Mouse (Mus musculus) monocyte, adult 2 months (primary cell): Measurements from ENCODE around the gene Melk.

Experiments used
- DNase-seq, 2 experiments: peaks; one replicate each; pipeline ENCODE4 v3.0.0; 2022; ENCODE audit warnings: low spot score in 2 of 2, low read depth in 1 of 2

The Melk gene

DNA sequence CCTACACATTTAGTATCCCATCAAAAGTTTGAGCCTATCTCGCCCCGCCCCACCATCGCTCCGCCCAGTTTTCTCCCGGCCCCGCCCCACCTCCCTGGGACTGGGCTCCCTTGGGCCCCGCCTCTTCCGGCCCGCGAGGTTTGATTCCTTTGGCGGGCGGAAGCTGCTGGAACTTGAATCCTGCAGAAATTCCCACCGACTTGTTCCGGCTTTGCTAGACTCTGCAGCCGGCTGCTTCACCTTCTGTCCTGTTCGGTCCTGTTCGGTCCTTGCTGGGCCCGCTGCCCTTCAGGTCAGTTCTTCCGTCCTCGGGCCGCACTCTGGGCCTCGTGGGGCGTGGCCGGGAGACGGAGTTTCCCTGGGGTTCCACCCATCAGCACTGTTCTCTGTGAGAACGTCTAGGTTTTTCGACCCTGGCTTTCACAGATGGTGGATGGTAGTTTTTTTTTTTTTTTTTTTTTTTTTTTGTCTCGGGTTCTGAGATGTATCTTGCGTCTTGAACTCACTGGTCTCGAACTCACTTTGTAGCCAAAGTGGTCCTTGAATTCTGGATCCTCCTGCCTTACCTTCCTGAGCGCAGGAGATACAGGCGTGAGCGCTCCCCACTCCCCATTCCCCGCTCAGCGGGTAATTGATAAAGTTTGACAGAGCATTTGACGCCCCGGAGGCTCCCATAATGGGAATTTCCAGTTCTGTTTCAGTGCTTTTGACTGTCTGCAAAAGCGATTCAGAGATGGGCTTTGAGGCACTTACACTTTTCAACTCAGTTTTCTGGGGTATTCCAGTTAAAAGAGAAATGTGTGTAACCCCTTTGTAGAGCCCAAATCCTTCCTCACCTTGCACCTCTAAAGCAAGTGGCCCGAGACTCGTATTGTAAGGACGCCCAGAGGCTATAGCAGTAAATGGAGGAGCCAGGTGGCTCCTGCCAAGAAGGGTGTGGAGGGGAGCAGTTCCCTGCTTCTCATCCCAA lies at the start of gene Melk:
Gene Melk, plus strand, starts transcription at position 96 of the 970 bp plus-strand sequence.
- DNase-seq = peak; percentile 56 to 66

- DNase-seq = no peak
Observed at GRCm38 (mm10) chr4:44251521-44251920, 49.2 kb upstream of the Melk start.

GRCm38 (mm10) chr4:44251966-44252916 lies 48.4 kb upstream of the Melk start:
- DNase-seq = no peak

- DNase-seq = no peak
Observed at GRCm38 (mm10) chr4:44253191-44253590, 47.5 kb upstream of the Melk start.

- DNase-seq = no peak
Observed at GRCm38 (mm10) chr4:44254579-44254978, 46.1 kb upstream of the Melk start.

GRCm38 (mm10) chr4:44259126-44259525 lies 41.5 kb upstream of the Melk start:
- no peak for DNase-seq

GRCm38 (mm10) chr4:44260244-44260643 lies 40.4 kb upstream of the Melk start:
- DNase-seq = peak in 1 of 2 experiments; percentile 3

DNA sequence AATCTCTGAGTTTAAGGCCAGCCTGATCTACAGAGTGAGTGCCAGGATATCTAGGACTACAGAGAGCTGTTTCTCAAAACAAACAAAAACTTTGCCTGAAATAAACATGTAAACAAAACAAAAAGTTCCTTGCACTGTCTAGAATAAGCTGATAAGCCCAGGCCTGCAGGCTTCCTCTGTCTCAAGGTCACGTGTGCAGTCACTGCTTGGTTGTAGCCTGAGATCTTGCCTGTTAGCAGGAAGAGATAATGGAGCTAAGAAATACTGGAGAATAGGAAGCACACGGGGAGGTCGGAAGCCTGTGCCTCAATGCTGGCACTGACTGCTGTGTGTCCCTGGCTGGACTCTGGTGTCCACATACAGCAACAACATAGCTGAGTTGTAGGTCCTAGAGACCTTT lies 35.2 kb upstream of the Melk start:
- no peak for DNase-seq

DNA sequence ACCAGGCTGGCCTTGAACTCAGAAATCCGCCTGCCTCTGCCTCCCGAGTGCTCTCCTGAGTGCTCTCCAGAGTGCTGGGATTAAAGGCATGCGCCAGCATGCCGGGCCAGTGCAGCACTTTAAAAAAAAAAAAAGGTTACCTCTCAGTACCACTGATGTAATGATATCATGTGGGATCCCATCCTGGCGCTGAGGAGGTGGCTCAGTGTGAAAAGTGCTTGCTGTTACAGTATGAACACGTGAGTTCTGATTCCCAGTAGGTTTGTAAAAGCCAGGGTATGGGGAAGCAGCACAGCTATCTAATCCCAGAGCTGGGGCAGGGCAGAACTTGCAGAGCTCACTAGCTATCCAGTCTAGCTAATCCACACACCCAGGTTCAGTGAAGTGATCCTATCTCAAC lies 33.2 kb upstream of the Melk start:
- DNase-seq = no peak

- no peak for DNase-seq
Observed at GRCm38 (mm10) chr4:44269376-44269817, 31.3 kb upstream of the Melk start.

DNA sequence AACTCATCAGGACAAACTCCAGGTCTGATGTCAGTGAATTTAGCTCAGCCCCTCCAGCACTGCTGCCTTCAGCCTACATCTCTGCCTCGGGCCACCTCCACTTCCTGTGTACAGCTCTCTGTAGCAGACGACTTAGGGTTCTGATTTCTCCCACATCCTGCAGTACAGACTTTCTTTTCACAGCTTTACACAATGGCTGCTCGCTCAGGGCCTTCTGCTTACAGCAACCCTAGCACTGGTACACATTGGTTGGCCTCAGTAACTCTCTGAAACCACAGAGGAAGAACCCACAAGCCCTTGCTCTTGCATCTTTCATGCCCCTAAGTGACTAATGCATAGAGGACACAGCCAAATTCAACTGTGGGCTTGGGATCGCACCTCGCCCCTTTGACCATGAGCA lies 29.5 kb upstream of the Melk start:
- no peak for DNase-seq

DNA sequence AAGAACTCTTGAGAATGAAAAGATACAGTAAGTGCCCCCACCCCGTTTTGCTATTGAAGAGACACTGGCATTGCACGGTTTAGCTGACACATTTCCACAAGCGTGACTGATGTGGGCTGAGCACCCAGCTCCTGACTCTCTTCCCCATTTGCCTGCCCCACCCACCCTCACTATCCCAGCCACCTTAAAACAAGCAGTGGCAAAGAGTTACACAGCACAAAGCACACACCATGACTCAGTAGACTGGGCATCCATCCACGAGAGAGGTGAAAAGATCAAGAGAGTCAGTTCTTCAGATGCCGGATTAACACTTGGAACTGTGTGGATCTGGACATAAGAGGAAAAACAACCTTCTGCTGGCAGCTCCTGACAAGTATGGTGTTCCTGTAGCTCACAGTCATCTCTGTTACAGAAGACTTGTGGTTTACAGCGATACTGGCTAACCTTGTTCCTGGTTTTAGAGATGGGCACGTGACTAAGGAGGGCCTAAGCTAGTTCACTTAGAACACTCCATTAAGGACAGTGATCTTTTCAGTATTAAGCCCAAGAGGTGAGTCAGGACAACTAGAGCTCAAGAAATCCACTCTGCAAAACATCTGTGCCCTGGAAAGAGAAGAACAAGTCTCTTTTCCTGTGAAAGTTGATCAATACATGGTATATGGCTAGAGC lies 18.9 kb upstream of the Melk start:
- DNase-seq = no peak

- DNase-seq = no peak
Observed at GRCm38 (mm10) chr4:44292534-44292933, 8.1 kb upstream of the Melk start.

DNA sequence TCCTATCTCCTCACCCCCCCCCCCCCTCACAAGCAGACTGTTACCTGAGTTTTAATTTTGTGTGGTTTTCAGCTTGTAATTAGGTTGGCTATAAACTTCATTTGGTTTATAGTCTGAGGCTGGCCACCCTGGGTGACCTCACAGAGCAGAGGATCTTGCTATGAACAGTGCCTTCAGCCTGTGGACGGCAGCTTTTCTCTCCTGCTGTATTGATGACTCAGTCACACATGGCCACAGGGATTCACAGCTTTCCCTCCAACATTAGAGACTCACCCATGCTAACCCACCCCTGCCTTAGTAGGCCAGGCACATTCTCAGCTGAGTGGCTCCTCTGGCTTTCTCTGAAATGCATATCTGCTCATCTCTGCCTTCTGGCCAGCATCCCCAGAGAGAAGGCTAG lies 4.8 kb upstream of the Melk start:
- no peak for DNase-seq

DNA sequence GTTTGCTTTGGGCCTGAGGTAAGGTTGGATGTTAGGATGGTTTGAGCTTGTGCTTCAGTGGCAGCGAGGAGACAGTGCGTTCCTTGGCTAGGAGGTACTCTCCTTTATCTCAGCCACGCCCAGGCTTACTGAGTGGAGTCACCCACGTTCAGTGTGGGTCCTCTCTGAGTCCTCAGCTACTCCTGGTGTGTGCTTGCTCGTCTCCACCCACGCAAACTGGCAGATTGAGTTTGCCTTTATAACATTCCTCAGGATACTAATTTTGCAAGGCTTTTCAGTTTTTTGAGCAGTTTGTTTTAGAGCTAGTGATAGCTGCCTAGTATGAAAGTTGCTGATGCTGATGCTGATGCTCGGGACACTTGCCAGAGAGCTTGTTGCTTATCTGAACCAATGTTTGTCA lies 5.9 kb downstream of the Melk start:
- DNase-seq = no peak

GRCm38 (mm10) chr4:44310429-44310828 lies 9.8 kb downstream of the Melk start:
- DNase-seq = no peak

DNA sequence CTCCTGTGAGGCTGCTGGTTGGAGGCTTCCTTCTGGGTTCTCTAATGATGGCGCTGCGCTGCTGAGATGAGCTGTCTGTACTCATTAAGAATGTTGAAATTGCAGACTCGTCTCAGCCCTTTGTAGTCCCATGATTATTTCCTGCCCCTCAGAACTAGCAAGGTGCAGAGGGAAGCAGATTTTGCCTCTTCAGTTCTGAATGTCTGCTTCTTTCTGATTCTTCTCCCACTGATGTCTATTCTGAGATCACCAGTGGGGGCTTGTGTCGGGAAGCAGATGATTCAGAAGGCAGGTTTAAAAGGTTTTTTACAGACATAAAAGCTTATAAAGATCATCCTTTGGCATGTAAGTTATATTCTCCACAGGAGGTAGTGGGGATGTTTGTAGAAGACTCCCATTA lies 10.2 kb downstream of the Melk start:
- DNase-seq = no peak

- DNase-seq = no peak
Observed at GRCm38 (mm10) chr4:44316270-44316809, 15.7 kb downstream of the Melk start.

GRCm38 (mm10) chr4:44320448-44320847 lies 19.8 kb downstream of the Melk start:
- DNase-seq = no peak

DNA sequence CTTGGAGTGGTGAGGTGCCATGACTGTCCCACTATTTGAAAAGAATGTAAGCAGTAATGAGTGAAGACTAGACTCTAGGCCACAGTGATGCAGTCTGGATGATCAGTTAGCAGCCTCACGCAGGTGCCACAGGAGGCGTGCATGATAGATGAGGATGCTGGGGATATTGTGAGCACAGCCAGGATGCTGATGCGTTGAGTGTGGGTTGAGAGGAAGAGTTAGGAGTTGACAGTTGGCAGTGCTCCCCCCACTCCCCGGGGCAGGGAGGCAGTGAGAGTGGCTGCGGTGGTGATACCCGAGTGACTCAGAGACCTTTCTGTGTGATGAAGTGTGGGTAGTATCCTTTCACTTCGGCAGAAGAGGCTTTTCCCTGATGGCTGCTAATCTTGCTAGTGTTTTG lies 21.4 kb downstream of the Melk start:
- DNase-seq = no peak

DNA sequence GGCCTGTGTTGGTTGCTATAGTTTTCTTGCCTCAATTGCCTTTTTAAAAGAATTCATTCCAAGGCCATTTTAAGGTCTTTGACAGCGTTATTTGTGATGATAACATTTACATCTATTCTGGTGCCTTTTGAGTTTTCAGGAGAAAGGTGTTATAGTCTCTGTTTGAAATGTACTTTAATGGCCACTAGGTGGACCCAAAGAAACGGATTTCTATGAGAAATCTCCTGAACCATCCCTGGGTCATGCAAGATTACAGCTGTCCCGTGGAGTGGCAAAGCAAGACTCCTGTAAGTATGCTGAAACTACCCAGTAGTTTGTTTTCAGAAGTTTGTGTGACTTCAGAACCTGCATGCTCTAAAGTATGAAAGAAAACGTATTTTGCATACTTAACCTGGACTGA lies 24.8 kb downstream of the Melk start:
- DNase-seq = no peak
